Mouse (Mus musculus): ENCODE measurements around the gene Slc35b4. TPM values are rescaled to one million over a fixed set of nuclear protein-coding genes. Genes with fewer than 3 reads are reported as not detected.
A peak's percentile ranks its signal among the peaks of the same experiment; 100 is the strongest.

The Slc35b4 gene
- total and polyA plus RNA-seq, 2 experiments from 2014 or later = 26.2 to 34.7 TPM

DNA sequence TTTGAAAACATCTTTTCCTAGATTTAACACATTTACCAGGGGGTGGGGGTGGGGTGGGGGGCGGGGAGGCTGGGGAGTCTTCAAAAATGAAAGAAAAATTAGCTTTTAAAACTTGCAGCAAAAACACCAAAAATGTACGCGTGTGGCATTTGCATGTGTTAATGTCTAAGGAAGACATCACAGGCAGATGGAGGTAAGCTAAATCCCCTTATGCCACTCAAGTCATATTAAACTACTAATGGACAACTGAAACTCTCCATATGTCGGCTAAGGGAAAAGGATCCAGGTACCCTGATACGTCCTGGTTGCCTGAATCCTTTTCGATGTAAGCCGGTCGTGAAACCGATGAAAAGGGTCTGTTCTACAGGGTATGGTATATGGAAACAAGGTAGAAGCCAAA is 27.8 kb downstream of the Slc35b4 start:
- WGBS = 57% methylated on average over 9 of the region's 9 CpGs
- TF ChIP-seq CTCF (IDR thresholded peaks at IDR 0.05; ENCODE audit: low read depth) = no peak
- Histone ChIP-seq H3K27me3 (ENCODE audit: insufficient read depth, low read length) (no peaks in the 10 kb centered on the region), H3K9ac (no peak overlapping the region), H3K4me1 (ENCODE audit: insufficient read depth) (peaks cover 18% of the 10 kb centered on the region), H3K4me2 (ENCODE audit: low read depth) (no peak overlapping the region), H3K36me3 (ENCODE audit: insufficient read depth) (no peaks in the 10 kb centered on the region), H3K4me3 (ENCODE audit: low read depth, low read length) (no peak overlapping the region), H3K9me3 (ENCODE audit: low read length) (no peaks in the 10 kb centered on the region), H3K27ac (ENCODE audit: low read depth, low read length) (peak overlapping the region; percentile 50; the same call in 1 of the 2 replicates)
- DNase-seq = no peak
- no peak for ATAC-seq

DNA sequence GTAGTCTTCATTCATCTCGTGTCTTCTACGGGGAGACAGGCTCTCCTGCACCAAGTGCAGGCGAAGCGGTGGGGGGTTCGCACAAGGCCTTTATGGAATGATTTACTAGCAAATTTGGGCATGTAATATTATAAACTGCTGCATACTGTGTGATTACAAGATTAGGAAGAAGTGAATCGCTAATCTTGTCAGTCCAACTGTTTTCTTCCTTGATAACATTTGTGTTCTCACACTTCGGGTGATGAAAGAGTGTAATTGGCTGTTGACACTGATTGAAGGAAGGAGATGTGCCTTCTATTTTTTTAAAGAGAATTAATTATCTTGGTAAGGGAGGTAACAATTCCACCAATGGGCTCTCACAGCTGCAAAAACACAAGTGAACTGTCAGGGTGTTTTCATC is 28.3 kb downstream of the Slc35b4 start:
- Histone ChIP-seq H3K4me3 (ENCODE audit: low read depth, low read length) (no peak overlapping the region), H3K9me3 (ENCODE audit: low read length) (no peaks in the 10 kb centered on the region), H3K4me2 (ENCODE audit: low read depth) (no peak overlapping the region), H3K27me3 (ENCODE audit: insufficient read depth, low read length) (no peaks in the 10 kb centered on the region), H3K4me1 (ENCODE audit: insufficient read depth) (peaks cover 15% of the 10 kb centered on the region; the same call in 1 of the 2 replicates), H3K36me3 (ENCODE audit: insufficient read depth) (no peaks in the 10 kb centered on the region), H3K27ac (ENCODE audit: low read depth, low read length) (no peak overlapping the region), H3K9ac (no peak overlapping the region)
- DNase-seq (peak; percentile 36), ATAC-seq (peak; percentile 46)
- 51% methylated on average over 7 of the region's 7 CpGs for WGBS
- TF ChIP-seq CTCF (IDR thresholded peaks at IDR 0.05; ENCODE audit: low read depth) = no peak

DNA sequence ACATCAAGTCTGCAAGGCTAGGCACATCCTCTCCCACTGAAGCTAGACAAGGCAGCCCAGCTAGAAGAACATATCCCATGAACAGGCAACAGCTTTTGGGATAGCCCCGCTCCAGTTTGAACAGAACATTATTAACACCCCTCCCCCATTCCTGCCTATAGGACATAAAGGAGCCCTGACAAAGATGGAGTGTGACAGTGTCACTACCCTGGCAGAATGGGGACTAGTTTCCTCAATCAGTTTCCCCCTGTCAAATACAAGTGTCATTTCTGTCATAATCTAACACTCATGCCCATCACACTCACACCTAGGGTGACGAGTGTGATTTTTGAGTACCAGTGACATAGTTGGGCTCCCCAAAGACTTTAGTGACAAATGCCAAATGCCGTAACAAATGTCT is 28.9 kb downstream of the Slc35b4 start:
- no peaks in the 10 kb centered on the region for H3K36me3 ChIP-seq (ENCODE audit: insufficient read depth)
- ATAC-seq = peak; percentile 26; the same call in 1 of the 2 replicates
- H3K4me2 ChIP-seq (ENCODE audit: low read depth) = no peak overlapping the region
- H3K4me3 ChIP-seq (ENCODE audit: low read depth, low read length) = no peak overlapping the region
- no peak for TF ChIP-seq CTCF (IDR thresholded peaks at IDR 0.05; ENCODE audit: low read depth)
- no peak for DNase-seq
- H3K9ac ChIP-seq = no peak overlapping the region
- no peak overlapping the region for H3K27ac ChIP-seq (ENCODE audit: low read depth, low read length)
- no peaks in the 10 kb centered on the region for H3K27me3 ChIP-seq (ENCODE audit: insufficient read depth, low read length)
- peaks cover 9% of the 10 kb centered on the region; the same call in 1 of the 2 replicates for H3K4me1 ChIP-seq (ENCODE audit: insufficient read depth)
- 69% methylated on average over 3 of the region's 3 CpGs for WGBS
- no peaks in the 10 kb centered on the region for H3K9me3 ChIP-seq (ENCODE audit: low read length)

- ATAC-seq (no peak), DNase-seq (no peak)
- WGBS = 71% methylated on average over 6 of the region's 6 CpGs
Observed at GRCm38 (mm10) chr6:34146042-34146441, 30.9 kb downstream of the Slc35b4 start.

DNA sequence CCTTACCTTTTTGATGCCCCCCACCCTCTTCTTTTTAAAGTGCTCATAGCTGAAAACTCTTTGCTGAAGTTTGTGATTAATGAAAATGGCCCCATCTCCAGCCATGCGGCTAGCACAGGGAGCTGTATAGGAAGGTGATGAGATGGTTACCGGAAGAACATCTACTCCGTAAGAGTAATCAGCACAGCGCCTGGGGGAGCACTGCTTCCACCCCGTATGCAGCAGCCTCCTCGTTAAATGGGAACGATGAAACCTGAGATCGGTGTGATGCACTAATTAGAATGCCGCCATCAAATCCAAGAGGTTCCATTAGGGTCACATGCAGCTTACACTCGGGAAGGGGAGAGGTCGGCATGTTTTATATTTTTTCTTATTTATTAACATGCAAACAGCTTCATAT is 34.0 kb downstream of the Slc35b4 start:
- no peak overlapping the region for H3K4me2 ChIP-seq (ENCODE audit: low read depth)
- TF ChIP-seq CTCF (IDR thresholded peaks at IDR 0.05; ENCODE audit: low read depth) = no peak
- no peaks in the 10 kb centered on the region for H3K9me3 ChIP-seq (ENCODE audit: low read length)
- no peaks in the 10 kb centered on the region for H3K36me3 ChIP-seq (ENCODE audit: insufficient read depth)
- H3K27me3 ChIP-seq (ENCODE audit: insufficient read depth, low read length) = no peaks in the 10 kb centered on the region
- no peak overlapping the region for H3K27ac ChIP-seq (ENCODE audit: low read depth, low read length)
- H3K4me3 ChIP-seq (ENCODE audit: low read depth, low read length) = no peak overlapping the region
- ATAC-seq = no peak
- 50% methylated on average over 11 of the region's 11 CpGs for WGBS
- no peak for DNase-seq
- H3K9ac ChIP-seq = no peak overlapping the region
- H3K4me1 ChIP-seq (ENCODE audit: insufficient read depth) = no peaks in the 10 kb centered on the region; the same call in 1 of the 2 replicates

More at GRCm38 (mm10) chr6:34146042-34146441, 30.9 kb downstream of the Slc35b4 start:
- H3K27ac ChIP-seq (ENCODE audit: low read depth, low read length) = no peak overlapping the region
- H3K4me3 ChIP-seq (ENCODE audit: low read depth, low read length) = no peak overlapping the region
- H3K27me3 ChIP-seq (ENCODE audit: insufficient read depth, low read length) = no peaks in the 10 kb centered on the region
- H3K9me3 ChIP-seq (ENCODE audit: low read length) = no peaks in the 10 kb centered on the region
- no peaks in the 10 kb centered on the region for H3K36me3 ChIP-seq (ENCODE audit: insufficient read depth)
- H3K4me2 ChIP-seq (ENCODE audit: low read depth) = no peak overlapping the region
- peaks cover 5% of the 10 kb centered on the region; the same call in 1 of the 2 replicates for H3K4me1 ChIP-seq (ENCODE audit: insufficient read depth)
- H3K9ac ChIP-seq = no peak overlapping the region
- no peak for TF ChIP-seq CTCF (IDR thresholded peaks at IDR 0.05; ENCODE audit: low read depth)

- no peak overlapping the region for H3K4me3 ChIP-seq (ENCODE audit: low read depth, low read length)
- no peak overlapping the region for H3K9ac ChIP-seq
- no peak for ATAC-seq
- H3K27me3 ChIP-seq (ENCODE audit: insufficient read depth, low read length) = no peaks in the 10 kb centered on the region
- 92% methylated on average over 3 of the region's 3 CpGs for WGBS
- no peak for DNase-seq
- H3K27ac ChIP-seq (ENCODE audit: low read depth, low read length) = no peak overlapping the region
- TF ChIP-seq CTCF (IDR thresholded peaks at IDR 0.05; ENCODE audit: low read depth) = no peak
- no peak overlapping the region for H3K4me2 ChIP-seq (ENCODE audit: low read depth)
- no peaks in the 10 kb centered on the region for H3K4me1 ChIP-seq (ENCODE audit: insufficient read depth)
- H3K9me3 ChIP-seq (ENCODE audit: low read length) = no peaks in the 10 kb centered on the region
- H3K36me3 ChIP-seq (ENCODE audit: insufficient read depth) = no peaks in the 10 kb centered on the region
Observed at GRCm38 (mm10) chr6:34138366-34138765, 38.5 kb downstream of the Slc35b4 start.

DNA sequence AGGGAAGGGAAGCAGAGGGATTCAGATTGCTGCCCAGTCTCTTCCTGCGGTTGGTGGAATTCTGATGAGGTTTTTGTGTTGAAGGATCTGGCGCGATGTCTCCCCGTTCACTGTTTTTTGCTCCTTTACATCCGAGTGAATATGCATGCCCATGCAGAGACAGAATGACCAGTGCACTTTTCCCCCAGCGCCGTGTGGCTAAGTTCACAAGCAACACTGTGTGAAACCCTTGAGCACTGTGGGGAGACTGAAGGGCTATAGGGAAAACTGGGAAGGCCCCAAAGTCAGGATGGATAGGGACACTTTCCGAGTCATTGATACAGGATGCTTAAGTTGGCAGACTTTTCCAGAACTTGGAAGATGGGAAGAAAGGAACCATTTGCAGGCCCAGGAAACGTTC is 44.5 kb downstream of the Slc35b4 start:
- Histone ChIP-seq H3K36me3 (ENCODE audit: insufficient read depth) (no peaks in the 10 kb centered on the region), H3K9me3 (ENCODE audit: low read length) (no peaks in the 10 kb centered on the region), H3K27me3 (ENCODE audit: insufficient read depth, low read length) (no peaks in the 10 kb centered on the region), H3K27ac (ENCODE audit: low read depth, low read length) (no peak overlapping the region), H3K4me1 (ENCODE audit: insufficient read depth) (no peaks in the 10 kb centered on the region), H3K9ac (no peak overlapping the region), H3K4me2 (ENCODE audit: low read depth) (no peak overlapping the region), H3K4me3 (ENCODE audit: low read depth, low read length) (no peak overlapping the region)
- DNase-seq = no peak
- TF ChIP-seq CTCF (IDR thresholded peaks at IDR 0.05; ENCODE audit: low read depth) = no peak
- WGBS = 83% methylated on average over 9 of the region's 9 CpGs
- ATAC-seq = no peak

Data from forebrain, postnatal 0 days (tissue).